Mouse (Mus musculus) lung, embryonic 15.5 days (tissue): Measurements from ENCODE around the gene Serpina1b. TPM values are rescaled to one million over a fixed set of nuclear protein-coding genes. Genes with fewer than 3 reads are reported as not detected.
"Not testable (repeated sequence)": the region's sequence is repeated elsewhere in the genome, so short reads cannot be mapped to it uniquely, and the experiment has no call there.

Source experiments
- ATAC-seq: fragments of 200-750 bp; cut with Nextera tagmentation; 2 replicates; pipeline ENCODE4 v1.8.0; 2017; ENCODE audit warnings: moderate number of reproducible peaks, borderline replicate concordance; ENCODE audit not compliant: low FRiP score, low TSS enrichment; ENCODE audit errors: extremely low read depth
- H3K27ac ChIP-seq: fragments of 300-500 bp; sonication (generic); 2 replicates; pipeline ENCODE4 v1.5.1; 2015; ENCODE audit warnings: moderate library complexity, mild to moderate bottlenecking, inconsistent platforms
- H3K27me3 ChIP-seq: fragments of 300-500 bp; sonication (generic); 2 replicates; pipeline ENCODE4 v1.6.1; 2015; ENCODE audit warnings: inconsistent platforms
- H3K36me3 ChIP-seq: fragments of 300-500 bp; sonication (generic); 2 replicates; pipeline ENCODE4 v1.6.1; 2015; ENCODE audit warnings: inconsistent platforms
- H3K4me1 ChIP-seq: fragments of 300-500 bp; sonication (generic); 2 replicates; pipeline ENCODE4 v1.6.1; 2015; ENCODE audit warnings: inconsistent platforms
- H3K4me2 ChIP-seq: fragments of 300-500 bp; sonication (generic); 2 replicates; pipeline ENCODE4 v1.6.1; 2015; ENCODE audit warnings: inconsistent platforms, mild to moderate bottlenecking, moderate library complexity
- H3K4me3 ChIP-seq: fragments of 300-500 bp; sonication (generic); 2 replicates; pipeline ENCODE4 v1.5.1; 2015; ENCODE audit warnings: mild to moderate bottlenecking, inconsistent platforms
- H3K9ac ChIP-seq: fragments of 300-500 bp; sonication (generic); 2 replicates; pipeline ENCODE4 v1.6.1; 2015; ENCODE audit warnings: inconsistent platforms
- H3K9me3 ChIP-seq: fragments of 300-500 bp; sonication (generic); 2 replicates; pipeline ENCODE4 v1.6.1; 2016; ENCODE audit warnings: inconsistent platforms
- WGBS: fragments of 180-500 bp; shearing (Covaris S2); methylation state at CpG from one replicate; pipeline ENCODE4 v1.1.7; 2015; 5-methylcytosine and 5-hydroxymethylcytosine counted together
- polyA plus RNA-seq: library from polyadenylated mRNA; unstranded; fragments of >200 nt; fragmentation: Nextera tagmentation; extraction: Ambion mirVana; gene quantifications from 2 replicates; pipeline ENCODE4 v1.2.1, GENCODE M21; 2015

Gene Serpina1b
- polyA plus RNA-seq, result 0.77 and 5.5 TPM in 2 replicates

DNA sequence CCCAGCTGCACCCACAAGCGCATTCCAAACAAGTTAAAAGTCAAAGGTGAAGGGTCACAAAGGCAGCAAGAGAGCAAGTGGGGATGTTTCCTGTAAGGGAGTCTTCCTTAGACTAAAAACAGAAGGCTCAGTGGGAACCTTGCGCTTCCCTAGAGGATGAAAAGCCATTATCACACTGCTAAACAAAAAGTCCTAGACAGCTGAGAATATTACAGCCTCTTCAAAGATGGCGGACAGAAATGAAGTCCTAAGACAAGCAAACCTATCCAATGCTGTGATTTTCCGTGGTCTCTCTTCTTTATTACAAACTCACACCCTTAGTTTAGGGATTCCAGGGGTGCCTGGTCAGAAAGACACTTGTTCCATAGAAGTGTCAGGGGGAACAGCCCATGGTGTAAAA lies at the start of gene Serpina1b:
Gene Serpina1b (minus strand): TSS at position 101 of the 400 bp plus-strand sequence.
- not testable (repeated sequence) for H3K27me3 ChIP-seq, H3K9ac ChIP-seq, H3K36me3 ChIP-seq, ATAC-seq, H3K27ac ChIP-seq, H3K4me2 ChIP-seq, H3K4me3 ChIP-seq, H3K4me1 ChIP-seq, H3K9me3 ChIP-seq
- 78% methylated on average over 4 of the region's 4 CpGs for WGBS

DNA sequence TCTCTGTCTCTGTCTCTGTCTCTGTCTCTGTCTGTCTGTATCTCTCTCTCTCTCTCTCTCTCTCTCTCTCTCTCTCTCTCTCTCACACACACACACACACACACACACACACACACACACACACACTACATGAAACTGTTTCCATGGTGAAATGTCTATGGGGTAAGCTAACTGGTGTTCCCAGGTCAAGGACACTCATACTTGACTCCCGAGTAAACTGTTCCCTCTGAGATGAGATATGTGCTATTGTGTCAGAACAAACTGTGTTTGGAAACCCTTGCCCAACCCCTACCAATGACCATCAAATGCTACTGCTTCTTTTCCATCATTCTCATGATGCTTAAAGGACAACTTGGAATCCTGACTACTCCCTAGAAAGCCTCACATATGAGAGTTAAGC lies 36.7 kb upstream of the Serpina1b start:
- ATAC-seq, result not testable (repeated sequence)

DNA sequence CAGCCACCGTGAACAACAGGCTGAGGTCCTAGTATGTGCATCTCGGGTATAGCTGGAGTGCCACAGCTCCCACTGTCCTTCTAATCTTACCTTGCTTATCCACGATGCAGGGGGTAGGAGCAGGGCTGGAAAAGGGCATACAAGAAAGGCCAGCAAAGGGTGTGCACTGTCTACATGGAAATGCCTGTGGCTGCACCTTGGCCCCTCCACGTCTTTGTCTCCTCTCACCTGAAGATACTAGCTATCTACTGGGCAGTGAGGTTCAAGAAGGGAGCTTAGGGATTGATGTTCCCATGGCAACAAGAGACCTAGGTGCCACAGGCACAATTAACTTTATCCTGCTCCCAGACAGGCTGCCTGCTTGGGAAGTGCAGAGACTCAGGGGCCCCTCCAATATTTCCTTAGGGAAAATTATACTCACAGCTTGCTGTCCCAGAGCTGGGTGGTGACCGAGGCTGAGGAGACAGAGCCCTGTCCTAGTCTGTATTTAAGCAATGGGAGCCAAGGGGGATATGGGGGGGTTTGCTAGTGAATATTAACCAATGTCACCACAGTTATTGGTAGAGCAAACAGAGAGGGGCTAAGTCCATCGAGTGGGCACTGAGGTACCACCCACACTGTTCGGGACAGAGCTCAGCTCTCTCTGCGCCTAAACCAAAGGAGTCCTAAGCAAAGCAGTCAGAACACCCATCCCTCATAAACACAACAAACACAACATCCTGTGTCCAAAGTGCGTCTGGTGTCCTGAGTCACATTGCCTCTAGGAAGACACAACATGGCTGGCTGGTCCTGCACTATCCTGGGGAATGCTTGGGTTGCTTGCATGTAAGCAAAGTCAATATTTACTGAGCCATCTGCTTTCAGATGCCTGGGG lies 33.2 kb upstream of the Serpina1b start, which contains the start of gene Serpina1a:
Gene Serpina1a (minus strand): TSS at position 462 of the 874 bp plus-strand sequence.
- WGBS, result 71% methylated on average over 9 of the region's 9 CpGs
- H3K4me2 ChIP-seq, H3K36me3 ChIP-seq, H3K27ac ChIP-seq, H3K4me3 ChIP-seq, H3K9me3 ChIP-seq, H3K27me3 ChIP-seq, H3K9ac ChIP-seq, H3K4me1 ChIP-seq, ATAC-seq: not testable (repeated sequence)

More for the DNA sequence above, 36.7 kb upstream of the Serpina1b start:
- 58% methylated on average over 1 of the region's 1 CpGs for WGBS
- H3K4me3 ChIP-seq, H3K27ac ChIP-seq, H3K27me3 ChIP-seq, H3K4me1 ChIP-seq, H3K9me3 ChIP-seq, H3K4me2 ChIP-seq, H3K9ac ChIP-seq, H3K36me3 ChIP-seq: not testable (repeated sequence)

DNA sequence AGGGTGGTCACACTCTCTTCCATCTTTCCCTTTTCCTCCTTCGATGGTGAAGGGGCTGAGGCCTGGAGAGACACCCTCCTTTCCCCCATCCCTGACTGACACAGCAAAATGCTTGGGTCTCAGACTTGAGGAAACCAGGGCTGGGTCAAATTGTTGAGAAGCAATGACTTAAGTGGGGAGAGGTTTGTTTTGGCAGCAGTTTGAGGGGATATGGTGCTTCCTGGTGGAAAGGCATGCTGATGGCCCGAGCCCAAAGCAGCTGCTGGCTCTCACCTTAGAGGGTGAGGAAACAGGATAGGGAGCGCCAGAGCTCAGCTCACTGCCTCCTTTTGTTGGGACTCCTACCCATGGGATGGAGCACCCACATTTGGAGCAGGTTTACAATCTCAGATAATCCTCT lies 30.8 kb upstream of the Serpina1b start:
- Histone ChIP-seq H3K9ac (no peak overlapping the region), H3K4me3 (no peak overlapping the region), H3K36me3 (no peaks in the 10 kb centered on the region), H3K4me2 (no peak overlapping the region), H3K9me3 (no peaks in the 10 kb centered on the region), H3K4me1 (no peaks in the 10 kb centered on the region), H3K27me3 (no peaks in the 10 kb centered on the region), H3K27ac (no peak overlapping the region)
- no peak for ATAC-seq
- WGBS, result 37% methylated on average over 3 of the region's 3 CpGs

DNA sequence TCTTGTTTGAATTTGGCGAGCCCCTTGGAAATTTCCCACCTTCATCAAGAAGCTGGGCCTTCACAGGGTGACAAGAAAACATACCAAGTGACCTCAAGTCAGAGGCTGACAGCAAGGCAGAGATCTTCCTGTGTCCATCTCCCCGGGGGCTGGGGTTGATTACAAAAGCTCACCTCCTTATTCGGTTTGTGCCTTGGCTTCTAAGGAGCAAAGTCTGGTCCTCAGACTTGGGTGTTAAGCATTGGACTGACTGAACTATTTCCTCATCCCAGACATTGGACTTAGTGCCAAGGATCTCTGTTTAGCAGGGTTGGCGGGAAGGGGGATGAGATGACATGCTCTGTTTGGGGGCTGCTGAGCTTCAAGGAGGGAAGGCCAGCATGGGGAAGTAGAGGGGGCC lies 30.4 kb upstream of the Serpina1b start:
- H3K4me1 ChIP-seq, H3K27ac ChIP-seq, ATAC-seq, H3K4me3 ChIP-seq, H3K27me3 ChIP-seq, H3K9me3 ChIP-seq, H3K4me2 ChIP-seq, H3K9ac ChIP-seq, H3K36me3 ChIP-seq: not testable (repeated sequence)
- WGBS, result 60% methylated on average over 3 of the region's 4 CpGs

DNA sequence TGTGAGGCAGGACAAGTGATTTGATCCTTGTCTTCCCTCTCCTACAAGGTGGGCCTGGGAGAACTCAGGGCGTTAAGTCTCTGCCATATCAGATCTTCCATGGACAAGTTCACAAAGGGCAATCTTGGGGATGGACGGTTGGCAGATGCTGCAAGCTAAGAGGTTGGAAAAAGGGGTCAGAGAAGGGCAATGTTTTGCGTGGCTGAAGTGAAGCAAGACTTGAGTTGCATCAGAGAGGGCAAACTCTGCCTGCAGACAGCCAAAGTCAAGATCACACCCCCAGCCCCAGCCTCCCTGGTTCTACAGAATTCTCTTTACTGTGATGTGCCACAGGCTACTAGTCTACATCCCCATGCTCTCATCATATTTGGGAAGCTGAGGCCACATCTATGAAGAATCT lies 29.4 kb upstream of the Serpina1b start:
- H3K36me3 ChIP-seq, H3K9me3 ChIP-seq, H3K27ac ChIP-seq, H3K27me3 ChIP-seq, H3K9ac ChIP-seq, ATAC-seq, H3K4me1 ChIP-seq, H3K4me2 ChIP-seq, H3K4me3 ChIP-seq: not testable (repeated sequence)
- WGBS, result 61% methylated on average over 3 of the region's 3 CpGs

DNA sequence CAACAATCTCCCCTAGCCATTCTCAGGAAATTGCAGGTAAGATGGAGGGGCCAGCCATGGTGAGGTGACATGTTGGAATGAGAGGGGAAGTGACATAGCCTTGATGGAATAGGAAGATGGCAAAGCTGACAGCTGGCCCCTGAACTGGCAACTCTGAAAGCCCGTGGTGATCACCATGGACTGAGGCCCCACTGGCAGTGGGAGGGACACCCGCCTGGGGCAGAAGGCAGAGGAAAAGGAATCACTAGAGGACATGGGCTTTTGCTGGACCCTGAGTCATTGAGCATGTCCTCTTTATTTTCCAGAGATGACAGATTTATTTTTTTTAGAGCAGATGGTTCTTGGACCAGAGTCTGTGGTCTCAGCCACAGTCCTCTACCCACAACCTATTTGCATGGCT lies 22.9 kb upstream of the Serpina1b start:
- not testable (repeated sequence) for H3K27me3 ChIP-seq, H3K36me3 ChIP-seq, H3K4me2 ChIP-seq, H3K4me3 ChIP-seq, H3K27ac ChIP-seq, H3K9ac ChIP-seq, H3K4me1 ChIP-seq, ATAC-seq, H3K9me3 ChIP-seq
- 89% methylated on average over 2 of the region's 2 CpGs for WGBS

GRCm38 (mm10) chr12:103827661-103828372 lies 2.4 kb downstream of the Serpina1b start:
- not testable (repeated sequence) for H3K27ac ChIP-seq, H3K4me3 ChIP-seq, H3K27me3 ChIP-seq, H3K9ac ChIP-seq, H3K4me2 ChIP-seq, H3K36me3 ChIP-seq, H3K9me3 ChIP-seq, H3K4me1 ChIP-seq, ATAC-seq
- 68% methylated on average over 6 of the region's 6 CpGs for WGBS

GRCm38 (mm10) chr12:103823826-103824225 lies 6.3 kb downstream of the Serpina1b start:
- not testable (repeated sequence) for H3K27ac ChIP-seq, H3K4me1 ChIP-seq, H3K27me3 ChIP-seq, ATAC-seq, H3K9ac ChIP-seq, H3K9me3 ChIP-seq, H3K36me3 ChIP-seq, H3K4me3 ChIP-seq, H3K4me2 ChIP-seq
- 67% methylated on average over 5 of the region's 5 CpGs for WGBS

- not testable (repeated sequence) for H3K36me3 ChIP-seq, H3K4me2 ChIP-seq, H3K27ac ChIP-seq, H3K9ac ChIP-seq, H3K9me3 ChIP-seq, ATAC-seq, H3K4me3 ChIP-seq, H3K4me1 ChIP-seq, H3K27me3 ChIP-seq
- 67% methylated on average over 6 of the region's 6 CpGs for WGBS
These were observed 56.8 kb downstream of the Serpina1b start, which contains the start of gene Serpina1d for GRCm38 (mm10) chr12:103773246-103773851. TSS of gene Serpina1d (minus strand) at chr12:103773592.

GRCm38 (mm10) chr12:103770597-103770996 lies 59.6 kb downstream of the Serpina1b start:
- WGBS, result 56% methylated on average over 1 of the region's 1 CpGs

GRCm38 (mm10) chr12:103763083-103763482 lies 67.1 kb downstream of the Serpina1b start:
- 75% methylated on average over 3 of the region's 3 CpGs for WGBS
- H3K4me3 ChIP-seq, H3K27me3 ChIP-seq, H3K9me3 ChIP-seq, H3K4me2 ChIP-seq, H3K27ac ChIP-seq, H3K36me3 ChIP-seq, ATAC-seq, H3K4me1 ChIP-seq, H3K9ac ChIP-seq: not testable (repeated sequence)

More at GRCm38 (mm10) chr12:103770597-103770996, 59.6 kb downstream of the Serpina1b start:
- not testable (repeated sequence) for H3K27ac ChIP-seq, H3K36me3 ChIP-seq, H3K4me2 ChIP-seq, ATAC-seq, H3K9ac ChIP-seq, H3K4me3 ChIP-seq, H3K9me3 ChIP-seq, H3K27me3 ChIP-seq, H3K4me1 ChIP-seq
